Mouse (Mus musculus) bone marrow, adult 2 months (tissue): ENCODE data around the gene Ly6g6d.

Experiments
- CTCF ChIP-seq: fragments of 200-500 bp; IDR thresholded peaks from 2 replicates; pipeline ENCODE4 v1.5.1; 2011; ENCODE audit warnings: low read length, control low read depth; ENCODE audit not compliant: control insufficient read depth, insufficient read depth
- POLR2A ChIP-seq: fragments of 200-500 bp; IDR thresholded peaks from 2 replicates; pipeline ENCODE4 v1.6.1; 2011; ENCODE audit warnings: low read depth, mild to moderate bottlenecking, control low read depth, low read length, borderline replicate concordance; ENCODE audit not compliant: control insufficient read depth

- TF ChIP-seq CTCF (no peak), POLR2A (no peak)
These were observed 22.0 kb downstream of the Ly6g6d start for GRCm38 (mm10) chr17:35055691-35056495.
